Mouse (Mus musculus) heart, embryonic 14.5 days (tissue): ENCODE measurements at regions not wholly inside any gene's neighbourhood (a gene's known extent, or its start where the extent isn't known, plus 50 kb on each side); places are given as distances from the start of the nearest gene placed in this dataset.

Experiments used
- ATAC-seq: fragments of 200-750 bp; cut with Nextera tagmentation; 2 replicates; pipeline ENCODE4 v1.8.0; 2017; ENCODE audit warnings: low read depth, moderate TSS enrichment; ENCODE audit not compliant: insufficient number of reproducible peaks, insufficient read depth, low FRiP score
- H3K27ac ChIP-seq, 2 experiments: fragments of 200-500 bp in 1 of 2; fragments of 300-500 bp in 1 of 2; sonication (generic) in 1 of 2; replicated peaks in 1 of 2; 2 replicates each; pipeline ENCODE4 v1.5.1; 2012 to 2014; ENCODE audit warnings: low read depth in 2 of 2, low read length in 2 of 2, control low read depth in 1 of 2, mild to moderate bottlenecking in 1 of 2, mixed read lengths in 1 of 2; ENCODE audit not compliant: control insufficient read depth in 1 of 2, insufficient read depth in 1 of 2
- H3K27me3 ChIP-seq: fragments of 300-500 bp; sonication (generic); 2 replicates; pipeline ENCODE4 v1.6.1; 2014; ENCODE audit warnings: mild to moderate bottlenecking, low read length, control low read depth; ENCODE audit not compliant: control insufficient read depth, insufficient read depth
- H3K36me3 ChIP-seq: fragments of 300-500 bp; sonication (generic); 2 replicates; pipeline ENCODE4 v1.6.1; 2014; ENCODE audit warnings: mild to moderate bottlenecking, control low read depth, low read length, mixed read lengths; ENCODE audit not compliant: control insufficient read depth, insufficient read depth
- H3K4me1 ChIP-seq, 2 experiments: fragments of 200-500 bp in 1 of 2; fragments of 300-500 bp in 1 of 2; sonication (generic) in 1 of 2; 2 replicates each; pipeline ENCODE4 v1.6.1; 2012 to 2014; ENCODE audit warnings: low read length in 2 of 2, control low read depth in 1 of 2, mixed read lengths in 1 of 2; ENCODE audit not compliant: control insufficient read depth in 2 of 2, insufficient read depth in 2 of 2
- H3K4me2 ChIP-seq: fragments of 300-500 bp; sonication (generic); 2 replicates; pipeline ENCODE4 v1.6.1; 2014; ENCODE audit warnings: mild to moderate bottlenecking, low read length
- H3K4me3 ChIP-seq, 2 experiments: fragments of 200-500 bp in 1 of 2; fragments of 300-500 bp in 1 of 2; sonication (generic) in 1 of 2; 2 replicates each; pipeline ENCODE4 v1.5.1; 2012 to 2014; ENCODE audit warnings: low read length in 2 of 2, mild to moderate bottlenecking in 2 of 2, control low read depth in 1 of 2, low read depth in 1 of 2, moderate library complexity in 1 of 2; ENCODE audit not compliant: control insufficient read depth in 1 of 2, insufficient read depth in 1 of 2
- H3K9ac ChIP-seq: fragments of 300-500 bp; sonication (generic); 2 replicates; pipeline ENCODE4 v1.6.1; 2014; ENCODE audit warnings: mild to moderate bottlenecking, low read length
- H3K9me3 ChIP-seq: fragments of 300-500 bp; sonication (generic); 2 replicates; pipeline ENCODE4 v1.6.1; 2016; ENCODE audit warnings: low read length, control low read depth; ENCODE audit not compliant: control insufficient read depth
- WGBS: fragments of 180-500 bp; shearing (Covaris S2); extraction: QIAGEN DNeasy Blood & Tissue Kit; methylation state at CpG from one replicate; pipeline ENCODE4 v1.1.7; 2014; 5-methylcytosine and 5-hydroxymethylcytosine counted together

- H3K4me2 ChIP-seq = no peak overlapping the region
- H3K4me3 ChIP-seq = no peak overlapping the region
- no peaks in the 10 kb centered on the region for H3K36me3 ChIP-seq
- no peak overlapping the region for H3K27ac ChIP-seq
- no peak overlapping the region for H3K9ac ChIP-seq
- no peaks in the 10 kb centered on the region for H3K4me1 ChIP-seq
- no peak for ATAC-seq
- H3K9me3 ChIP-seq = no peaks in the 10 kb centered on the region
- no peaks in the 10 kb centered on the region for H3K27me3 ChIP-seq
- WGBS = 60% methylated on average over 8 of the region's 8 CpGs
These were observed 246.3 kb upstream of the Daam1 start for GRCm38 (mm10) chr12:71584618-71585017.

DNA sequence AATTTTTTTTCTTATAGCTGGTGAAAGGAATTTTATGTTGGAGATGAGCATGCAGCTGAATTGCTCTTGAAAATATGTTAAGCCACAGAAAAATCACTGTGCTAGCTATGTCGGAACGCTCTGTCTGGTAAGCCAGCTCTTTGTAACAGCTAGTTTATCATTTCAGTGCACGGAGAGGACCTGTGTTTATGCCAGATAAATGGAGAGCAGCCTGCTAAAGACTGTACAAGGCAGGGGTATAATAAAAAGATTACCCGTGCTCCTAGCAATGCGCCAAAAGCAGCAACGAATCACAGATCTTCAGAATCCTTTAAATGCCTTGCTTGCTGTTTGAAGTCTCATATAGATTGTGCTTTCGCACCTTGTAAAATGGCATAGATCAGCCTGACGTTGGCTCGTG lies 232.2 kb upstream of the Daam1 start:
- no peaks in the 10 kb centered on the region for H3K4me1 ChIP-seq
- WGBS = 65% methylated on average over 9 of the region's 9 CpGs
- ATAC-seq = no peak

DNA sequence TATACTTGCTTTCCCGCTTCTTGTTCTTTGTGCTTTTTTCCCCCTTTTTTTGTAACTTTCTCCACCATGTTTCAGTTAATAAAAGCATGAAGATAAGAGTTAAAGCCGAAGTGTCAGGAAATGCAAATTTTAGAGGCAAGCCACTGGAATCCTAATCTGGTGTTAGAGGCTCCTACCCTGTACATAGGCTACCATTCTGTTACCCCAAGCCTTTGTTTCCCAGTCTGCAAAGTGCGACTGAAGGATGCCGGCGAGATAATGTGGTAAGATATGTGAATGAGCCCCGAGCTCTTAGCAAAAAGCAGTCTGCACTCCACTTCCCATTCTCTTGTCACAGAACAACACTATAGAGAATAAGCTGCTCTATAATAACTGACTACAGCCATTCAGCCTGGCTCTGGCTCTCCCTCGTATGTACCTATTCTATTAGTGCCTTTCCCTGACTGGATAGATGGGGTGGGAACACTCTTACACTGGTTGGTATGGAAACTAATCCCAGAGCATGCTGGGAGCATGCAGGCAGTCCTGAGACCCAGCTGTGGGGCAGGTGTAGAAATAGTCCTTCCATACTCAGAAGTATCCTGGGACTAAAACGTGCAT lies 229.7 kb upstream of the Daam1 start:
- WGBS = 65% methylated on average over 8 of the region's 8 CpGs
- no peak overlapping the region for H3K4me2 ChIP-seq
- H3K9ac ChIP-seq = no peak overlapping the region
- H3K4me3 ChIP-seq = no peak overlapping the region
- no peaks in the 10 kb centered on the region for H3K27me3 ChIP-seq
- no peaks in the 10 kb centered on the region for H3K9me3 ChIP-seq
- ATAC-seq = no peak
- H3K4me1 ChIP-seq = no peaks in the 10 kb centered on the region
- H3K36me3 ChIP-seq = no peaks in the 10 kb centered on the region
- H3K27ac ChIP-seq = no peak overlapping the region

More for the DNA sequence above, 232.2 kb upstream of the Daam1 start:
- H3K4me2 ChIP-seq = no peak overlapping the region
- no peak overlapping the region for H3K27ac ChIP-seq
- no peak overlapping the region for H3K4me3 ChIP-seq
- H3K9me3 ChIP-seq = no peaks in the 10 kb centered on the region
- H3K36me3 ChIP-seq = no peaks in the 10 kb centered on the region
- H3K9ac ChIP-seq = no peak overlapping the region
- no peaks in the 10 kb centered on the region for H3K27me3 ChIP-seq

DNA sequence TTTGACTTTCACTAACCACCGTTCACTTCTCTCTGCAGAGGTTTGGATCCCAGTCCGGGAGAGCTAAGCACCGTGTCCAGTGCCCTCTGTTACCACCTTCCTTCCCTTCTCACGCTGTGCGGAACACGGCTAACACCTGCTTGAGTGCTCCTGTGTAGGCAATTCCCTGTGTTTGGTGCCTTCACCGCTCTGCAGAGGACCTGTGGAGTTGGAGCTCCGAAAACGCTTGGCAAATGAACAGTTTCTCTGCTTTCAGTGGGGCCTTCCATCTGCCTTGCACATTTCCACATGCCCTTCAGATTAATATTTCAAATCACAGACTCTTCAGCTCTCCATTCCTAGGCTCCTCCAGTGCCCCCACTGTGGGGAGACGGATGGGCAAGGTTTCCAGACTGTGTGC lies 227.7 kb upstream of the Daam1 start:
- no peaks in the 10 kb centered on the region for H3K27me3 ChIP-seq
- H3K4me2 ChIP-seq = no peak overlapping the region
- H3K9me3 ChIP-seq = no peaks in the 10 kb centered on the region
- H3K36me3 ChIP-seq = no peaks in the 10 kb centered on the region
- ATAC-seq = no peak
- H3K4me1 ChIP-seq = no peaks in the 10 kb centered on the region
- 85% methylated on average over 10 of the region's 10 CpGs for WGBS
- no peak overlapping the region for H3K27ac ChIP-seq
- no peak overlapping the region for H3K4me3 ChIP-seq
- H3K9ac ChIP-seq = no peak overlapping the region

GRCm38 (mm10) chr12:71606366-71606765 lies 224.5 kb upstream of the Daam1 start:
- ATAC-seq = no peak
- no peak overlapping the region for H3K27ac ChIP-seq
- no peak overlapping the region for H3K4me3 ChIP-seq
- 88% methylated on average over 3 of the region's 3 CpGs for WGBS
- no peak overlapping the region for H3K9ac ChIP-seq
- H3K4me2 ChIP-seq = no peak overlapping the region
- H3K4me1 ChIP-seq = no peaks in the 10 kb centered on the region
- H3K36me3 ChIP-seq = no peaks in the 10 kb centered on the region
- H3K27me3 ChIP-seq = no peaks in the 10 kb centered on the region
- H3K9me3 ChIP-seq = no peaks in the 10 kb centered on the region

DNA sequence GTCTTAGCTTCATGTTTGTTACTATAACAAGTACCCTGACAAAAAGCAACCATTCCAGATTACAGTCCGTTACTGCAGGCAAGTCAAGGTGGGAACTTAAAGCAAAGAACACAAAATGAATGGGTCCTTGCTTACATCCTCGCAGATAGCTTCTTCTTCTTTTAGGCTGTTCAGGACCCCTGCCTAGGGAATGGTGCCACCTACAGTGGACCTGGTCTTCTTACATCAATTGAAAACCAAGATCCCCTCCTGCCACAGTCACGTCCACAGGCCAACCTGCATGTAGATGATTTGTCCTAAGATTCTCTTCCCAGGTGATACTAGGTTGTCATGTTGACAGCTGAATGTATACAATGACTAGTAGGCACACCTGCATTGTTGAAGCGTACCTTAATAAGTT lies 222.9 kb upstream of the Daam1 start:
- Histone ChIP-seq H3K27ac (no peak overlapping the region), H3K4me2 (no peak overlapping the region), H3K27me3 (no peaks in the 10 kb centered on the region), H3K4me1 (no peaks in the 10 kb centered on the region), H3K9me3 (no peaks in the 10 kb centered on the region), H3K4me3 (no peak overlapping the region), H3K9ac (no peak overlapping the region), H3K36me3 (no peaks in the 10 kb centered on the region)
- ATAC-seq = no peak
- 91% methylated on average over 4 of the region's 4 CpGs for WGBS

DNA sequence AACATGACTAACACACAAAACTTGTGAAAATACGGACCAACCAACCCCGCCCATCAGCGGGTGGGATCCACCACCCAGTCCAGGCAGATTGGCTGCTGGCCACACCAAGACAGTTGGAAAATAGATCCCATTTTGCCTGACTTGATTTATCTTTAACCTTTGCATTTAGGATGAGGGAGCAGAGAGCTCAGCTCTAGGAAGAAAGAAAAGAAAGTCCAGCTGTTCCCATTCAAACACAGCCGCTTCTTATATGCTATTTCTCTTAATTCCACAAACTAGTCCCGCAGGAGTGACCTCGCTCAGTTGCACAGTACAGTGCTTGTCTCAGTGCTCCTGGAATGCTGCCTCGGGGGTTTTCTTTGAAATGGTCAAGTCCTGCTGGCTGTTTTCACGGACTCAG lies 217.6 kb upstream of the Daam1 start:
- Histone ChIP-seq H3K4me1 (peaks cover 2 to 7% of the 10 kb centered on the region in 2 experiments; a peak in 2 of 4 replicates), H3K4me2 (no peak overlapping the region), H3K27ac (no peak overlapping the region), H3K9ac (no peak overlapping the region), H3K27me3 (no peaks in the 10 kb centered on the region), H3K9me3 (no peaks in the 10 kb centered on the region), H3K4me3 (no peak overlapping the region), H3K36me3 (no peaks in the 10 kb centered on the region)
- no peak for ATAC-seq
- 69% methylated on average over 8 of the region's 8 CpGs for WGBS

- WGBS = 79% methylated on average over 2 of the region's 2 CpGs
- no peak overlapping the region for H3K9ac ChIP-seq
- no peak overlapping the region for H3K4me2 ChIP-seq
- no peaks in the 10 kb centered on the region for H3K27me3 ChIP-seq
- H3K9me3 ChIP-seq = no peaks in the 10 kb centered on the region
- peaks cover 2 to 7% of the 10 kb centered on the region in 2 experiments; a peak in 2 of 4 replicates for H3K4me1 ChIP-seq
- no peak overlapping the region for H3K4me3 ChIP-seq
- H3K36me3 ChIP-seq = no peaks in the 10 kb centered on the region
- no peak overlapping the region for H3K27ac ChIP-seq
- no peak for ATAC-seq
These were observed 215.9 kb upstream of the Daam1 start for GRCm38 (mm10) chr12:71614945-71615344.
